ENCODE assay signal across 20 mouse cellular contexts in genomic region chr10:83821089-83821488, GRCm38 (mm10).
A peak's percentile ranks its signal among the peaks of the same experiment; 100 is the strongest.
DNase-seq lines count a peak whose midpoint lies in the region; ATAC-seq and TF ChIP-seq lines count a peak whose summit lies in the region.
"Had no signal": no experiment of that assay in that cellular context is flagged by ENCODE, and none has a peak within 500 bp of the region (broad histone marks: within the 10 kb centered on the region; RNA-seq: fewer than 3 reads in every experiment).

No protein-coding gene starts in this region.

- POLR2A ChIA-PET in Patski (lab: Charles Lee): interaction anchor here (0.6 kb wide), 1 partner anchor 481 kb away, joined by 3 read pairs; no protein-coding TSS in a partner anchor

- no peak for TF ChIP-seq CTCF in lung, postnatal 0 days (IDR thresholded peaks at IDR 0.05)
- no peak for TF ChIP-seq CTCF in C2C12 (IDR thresholded peaks at IDR 0.05; ENCODE audit: control insufficient read depth, insufficient read depth, insufficient read length)
- no peak for TF ChIP-seq CTCF in Patski (IDR thresholded peaks at IDR 0.05)
- no peak for TF ChIP-seq CTCF in liver, postnatal 0 days (IDR thresholded peaks at IDR 0.05; ENCODE audit: low read depth)
- no peak for TF ChIP-seq CTCF in stomach, postnatal 0 days (IDR thresholded peaks at IDR 0.05; ENCODE audit: low read depth)

- CTCF ChIA-PET in Patski (lab: Charles Lee): interaction anchor here (1.2 to 1.5 kb wide), 2 partner anchors 617 to 694 kb away, joined by 3 to 5 read pairs; no protein-coding TSS in a partner anchor

- in situ Hi-C loops in Patski (cut with MboI; ENCODE audit: low pct_unique_long_range_greater_than_20kb): loop anchor here (5.0 kb wide), 1 partner anchor 816 kb away; no protein-coding TSS in a partner anchor

- H3K4me3 ChIP-seq in lung, postnatal 0 days (ENCODE audit: low read depth, low read length): no peak overlapping the region
- no peak overlapping the region for H3K4me3 ChIP-seq in C2C12 (ENCODE audit: insufficient read depth, poor library complexity, severe bottlenecking)
- no peak overlapping the region for H3K4me3 ChIP-seq in liver, postnatal 0 days (ENCODE audit: low read depth, low read length)
- H3K4me3 ChIP-seq in stomach, postnatal 0 days (ENCODE audit: low read depth, low read length): no peak overlapping the region
- H3K4me3 ChIP-seq: embryonic facial prominence, embryonic 12.5 days; gastrocnemius, adult 2 months; heart, embryonic 13.5 days; hindbrain, embryonic 12.5 days had no signal

- WGBS in lung, postnatal 0 days: 52% methylated on average over 10 of the region's 10 CpGs
- WGBS in liver, postnatal 0 days (ENCODE audit: insufficient replicate concordance): 68% methylated on average over 10 of the region's 10 CpGs
- 64% methylated on average over 10 of the region's 10 CpGs for WGBS in stomach, postnatal 0 days

- H3K4me2 ChIP-seq in lung, postnatal 0 days (replicated peaks; ENCODE audit: low read depth, low read length): no peak overlapping the region
- no peak overlapping the region for H3K4me2 ChIP-seq in liver, postnatal 0 days (ENCODE audit: low read depth, low read length)
- no peak overlapping the region for H3K4me2 ChIP-seq in stomach, postnatal 0 days (replicated peaks; ENCODE audit: low read depth)
- H3K4me2 ChIP-seq: embryonic facial prominence, embryonic 12.5 days; heart, embryonic 13.5 days; hindbrain, embryonic 12.5 days had no signal

- no peaks in the 10 kb centered on the region for H3K79me2 ChIP-seq in C2C12 (ENCODE audit: control insufficient read depth, insufficient read depth)

- TF ChIP-seq EP300 in lung, postnatal 0 days (IDR thresholded peaks at IDR 0.05): no peak
- TF ChIP-seq EP300 in liver, postnatal 0 days (IDR thresholded peaks at IDR 0.05; ENCODE audit: low read depth): no peak
- TF ChIP-seq EP300 in stomach, postnatal 0 days (optimal IDR thresholded peaks at IDR 0.05): no peak

- peak; percentile 43 for DNase-seq in lung, postnatal 0 days (ENCODE audit: low spot score)
- no peak for DNase-seq in lung, postnatal 10 days
- DNase-seq in 3T3-L1 (ENCODE audit: low read depth, low spot score): peak; percentile 8
- DNase-seq in Patski (ENCODE audit: low read depth, low spot score): peak; percentile 57
- DNase-seq in liver, postnatal 0 days: no peak
- DNase-seq in stomach, postnatal 0 days (ENCODE audit: low spot score): no peak
- DNase-seq: adrenal gland, postnatal 14 days; B cell, adult 2 months; cerebellum, adult 11-12 months; cerebellum, adult 9-10 months; cerebellum, postnatal 25 days; gastrocnemius, adult 2 months; gastrocnemius, postnatal 25 days had no signal

- H3K27ac ChIP-seq in lung, postnatal 0 days (ENCODE audit: low read length): no peak overlapping the region
- no peak overlapping the region for H3K27ac ChIP-seq in liver, postnatal 0 days (ENCODE audit: low read depth)
- no peak overlapping the region for H3K27ac ChIP-seq in stomach, postnatal 0 days (replicated peaks)
- H3K27ac ChIP-seq: embryonic facial prominence, embryonic 12.5 days; heart, embryonic 13.5 days; hindbrain, embryonic 12.5 days had no signal

- no peaks in the 10 kb centered on the region for H3K27me3 ChIP-seq in lung, postnatal 0 days (replicated peaks; ENCODE audit: insufficient read depth, low read length)
- H3K27me3 ChIP-seq in C2C12 (ENCODE audit: control insufficient read depth, insufficient read depth, insufficient read length) (peaks cover 5% of the 10 kb centered on the region), Patski (no peaks in the 10 kb centered on the region)
- peaks cover 8% of the 10 kb centered on the region; the same call in 1 of the 2 replicates for H3K27me3 ChIP-seq in liver, postnatal 0 days (ENCODE audit: insufficient read depth, low read length)
- no peaks in the 10 kb centered on the region for H3K27me3 ChIP-seq in stomach, postnatal 0 days (ENCODE audit: control insufficient read depth, insufficient read depth, low read length)
- H3K27me3 ChIP-seq: embryonic facial prominence, embryonic 12.5 days; heart, embryonic 13.5 days; hindbrain, embryonic 12.5 days had no signal

- H3K4me1 ChIP-seq in lung, postnatal 0 days (ENCODE audit: insufficient read depth, low read depth, low read length): peaks cover 2% of the 10 kb centered on the region; the same call in 1 of the 2 replicates
- no peaks in the 10 kb centered on the region for H3K4me1 ChIP-seq in liver, postnatal 0 days (ENCODE audit: insufficient read depth)
- 0 out of 2 replicates have a peak, but pooled peaks cover 2% of the 10 kb centered on the region for H3K4me1 ChIP-seq in stomach, postnatal 0 days (replicated peaks; ENCODE audit: control insufficient read depth, insufficient read depth)

- no peak overlapping the region for H3ac ChIP-seq in C2C12 (ENCODE audit: control insufficient read depth, insufficient read length, low read depth)

- no peaks in the 10 kb centered on the region for H3K9me3 ChIP-seq in lung, postnatal 0 days (ENCODE audit: low read length)
- H3K9me3 ChIP-seq in liver, postnatal 0 days (ENCODE audit: low read length): no peaks in the 10 kb centered on the region
- H3K9me3 ChIP-seq in stomach, postnatal 0 days (ENCODE audit: control insufficient read depth, low read length): no peaks in the 10 kb centered on the region
- H3K9me3 ChIP-seq: embryonic facial prominence, embryonic 12.5 days; heart, embryonic 13.5 days; hindbrain, embryonic 12.5 days had no signal

- no peaks in the 10 kb centered on the region for H3K79me3 ChIP-seq in C2C12 (ENCODE audit: low read depth)

- H3K36me3 ChIP-seq in lung, postnatal 0 days (ENCODE audit: insufficient read depth, low read length): no peaks in the 10 kb centered on the region
- no peaks in the 10 kb centered on the region for H3K36me3 ChIP-seq in C2C12 (ENCODE audit: control insufficient read depth, insufficient read depth)
- no peaks in the 10 kb centered on the region for H3K36me3 ChIP-seq in liver, postnatal 0 days (replicated peaks; ENCODE audit: insufficient read depth, low read length)
- H3K36me3 ChIP-seq in stomach, postnatal 0 days (ENCODE audit: control insufficient read depth, insufficient read depth, low read length): no peaks in the 10 kb centered on the region
- H3K36me3 ChIP-seq: embryonic facial prominence, embryonic 12.5 days; heart, embryonic 13.5 days; hindbrain, embryonic 12.5 days had no signal

- peak; percentile 19; the same call in 1 of the 2 replicates for ATAC-seq in lung, postnatal 0 days
- ATAC-seq in Patski: no peak
- no peak for ATAC-seq in liver, postnatal 0 days
- ATAC-seq in stomach, postnatal 0 days (ENCODE audit: low FRiP score, low TSS enrichment): no peak
- ATAC-seq: forebrain, embryonic 14.5 days; hindbrain, embryonic 16.5 days; inflammation-experienced regulatory T-cells, adult 6 months had no signal

- no peak overlapping the region for H3K9ac ChIP-seq in lung, postnatal 0 days (replicated peaks; ENCODE audit: low read depth)
- H3K9ac ChIP-seq in liver, postnatal 0 days (replicated peaks): no peak overlapping the region
- H3K9ac ChIP-seq in stomach, postnatal 0 days (ENCODE audit: low read length): no peak overlapping the region
- H3K9ac ChIP-seq: embryonic facial prominence, embryonic 12.5 days; heart, embryonic 13.5 days; hindbrain, embryonic 12.5 days had no signal

TF ChIP-seq in C2C12, 6 proteins besides CTCF, POLR2A, EP300 and RAD21:
- no peak for TF ChIP-seq MYOG (IDR thresholded peaks at IDR 0.05; ENCODE audit: control insufficient read depth, extremely low read depth, insufficient read length)
- TF ChIP-seq MYOD1 (IDR thresholded peaks at IDR 0.05; ENCODE audit: control insufficient read depth, insufficient read length, low read depth): peak; percentile 82

Comparison
In these comparisons a context has a peak if more than half of its experiments do, and no peak if none do; other contexts are left out.
1. DNase-seq: peak in lung, postnatal 0 days (single experiment), 3T3-L1 (single experiment) and Patski (single experiment); none in lung, postnatal 10 days (single experiment), liver, postnatal 0 days (single experiment) and stomach, postnatal 0 days (single experiment).